25 mouse cellular contexts compared by ENCODE assay signal in genomic region chr6:99677325-99677724, GRCm38 (mm10). TPM values are rescaled to one million over a fixed set of nuclear protein-coding genes. Genes with fewer than 3 reads are reported as not detected.
DNase-seq lines count a peak whose midpoint lies in the region; ATAC-seq and TF ChIP-seq lines count a peak whose summit lies in the region.
"Had no signal": no experiment of that assay in that cellular context is flagged by ENCODE, and none has a peak within 500 bp of the region (broad histone marks: within the 10 kb centered on the region; RNA-seq: fewer than 3 reads in every experiment).

No protein-coding gene starts in this region.

- H3K27me3 ChIP-seq in heart, embryonic 10.5 days (ENCODE audit: insufficient read depth, poor library complexity, severe bottlenecking): peaks cover 6% of the 10 kb centered on the region; the same call in 1 of the 2 replicates
- no peaks in the 10 kb centered on the region for H3K27me3 ChIP-seq in intestine, embryonic 16.5 days (replicated peaks; ENCODE audit: control insufficient read depth, insufficient read depth, low read length)
- no peaks in the 10 kb centered on the region for H3K27me3 ChIP-seq in stomach, postnatal 0 days (ENCODE audit: control insufficient read depth, insufficient read depth, low read length)
- H3K27me3 ChIP-seq in forebrain, embryonic 11.5 days (ENCODE audit: control insufficient read depth, insufficient read depth, low read length): no peaks in the 10 kb centered on the region
- H3K27me3 ChIP-seq: CH12.LX; embryonic facial prominence, embryonic 12.5 days; forebrain, embryonic 13.5 days; forebrain, embryonic 15.5 days had no signal

- H3K9me3 ChIP-seq in heart, embryonic 10.5 days: no peaks in the 10 kb centered on the region
- no peaks in the 10 kb centered on the region for H3K9me3 ChIP-seq in intestine, embryonic 16.5 days (ENCODE audit: control insufficient read depth, low read length)
- H3K9me3 ChIP-seq in stomach, postnatal 0 days (ENCODE audit: control insufficient read depth, low read length): no peaks in the 10 kb centered on the region
- no peaks in the 10 kb centered on the region for H3K9me3 ChIP-seq in forebrain, embryonic 11.5 days (ENCODE audit: control insufficient read depth, low read length)
- H3K9me3 ChIP-seq: embryonic facial prominence, embryonic 10.5 days; embryonic facial prominence, embryonic 12.5 days; forebrain, embryonic 13.5 days; forebrain, embryonic 15.5 days had no signal

- H3K36me3 ChIP-seq in heart, embryonic 10.5 days: no peaks in the 10 kb centered on the region
- no peaks in the 10 kb centered on the region for H3K36me3 ChIP-seq in intestine, embryonic 16.5 days (ENCODE audit: control insufficient read depth, insufficient read depth, low read length)
- no peaks in the 10 kb centered on the region for H3K36me3 ChIP-seq in stomach, postnatal 0 days (ENCODE audit: control insufficient read depth, insufficient read depth, low read length)
- H3K36me3 ChIP-seq in forebrain, embryonic 11.5 days (ENCODE audit: control insufficient read depth, insufficient read depth, low read length): no peaks in the 10 kb centered on the region
- H3K36me3 ChIP-seq: embryonic facial prominence, embryonic 10.5 days; embryonic facial prominence, embryonic 12.5 days; forebrain, embryonic 15.5 days; G1E had no signal

- peak; percentile 52 for DNase-seq in heart, adult 11 months
- DNase-seq in heart, embryonic 10.5 days (ENCODE audit: low spot score): no peak
- peak; percentile 83 for DNase-seq in large intestine, adult 2 months (ENCODE audit: low read depth, low spot score)
- no peak for DNase-seq in stomach, postnatal 0 days (ENCODE audit: low spot score)
- no peak for DNase-seq in forebrain, embryonic 11.5 days (ENCODE audit: low spot score)
- DNase-seq in layer of hippocampus, postnatal 10 days (ENCODE audit: low spot score in 2 of 2): no peak
- DNase-seq in thymus, adult 18-20 months: no peak
- DNase-seq: adrenal gland, adult 8-10 months; adrenal gland, postnatal 14 days; adrenal gland, postnatal 36 days; B cell, adult 2 months; cerebellum, adult 11-12 months; cerebellum, adult 2 months; cerebellum, adult 9-10 months had no signal

- no peak for TF ChIP-seq EP300 in stomach, postnatal 0 days (optimal IDR thresholded peaks at IDR 0.05)

- no peak overlapping the region for H3K4me2 ChIP-seq in intestine, embryonic 16.5 days (ENCODE audit: low read depth, low read length)
- H3K4me2 ChIP-seq in stomach, postnatal 0 days (replicated peaks; ENCODE audit: low read depth): no peak overlapping the region
- no peak overlapping the region for H3K4me2 ChIP-seq in forebrain, embryonic 11.5 days (ENCODE audit: low read depth, low read length, severe bottlenecking)
- H3K4me2 ChIP-seq: embryonic facial prominence, embryonic 12.5 days; forebrain, embryonic 13.5 days had no signal

- no peak for TF ChIP-seq CTCF in stomach, postnatal 0 days (IDR thresholded peaks at IDR 0.05; ENCODE audit: low read depth)

- ATAC-seq in intestine, embryonic 16.5 days: peak; percentile 95
- peak; percentile 86 for ATAC-seq in stomach, postnatal 0 days (ENCODE audit: low FRiP score, low TSS enrichment)
- no peak for ATAC-seq in forebrain, embryonic 11.5 days (replicated peaks; ENCODE audit: low FRiP score)
- ATAC-seq: activated CD4-positive, CD25-positive, alpha-beta regulatory T cell, adult 4 months; CD4-positive, CD25-positive, alpha-beta regulatory T cell, adult 4 months; Patski had no signal

- H3K4me1 ChIP-seq in heart, embryonic 10.5 days: no peaks in the 10 kb centered on the region
- no peaks in the 10 kb centered on the region for H3K4me1 ChIP-seq in intestine, embryonic 16.5 days (ENCODE audit: control insufficient read depth, insufficient read depth, low read length)
- no peaks in the 10 kb centered on the region for H3K4me1 ChIP-seq in stomach, postnatal 0 days (replicated peaks; ENCODE audit: control insufficient read depth, insufficient read depth)
- H3K4me1 ChIP-seq in forebrain, embryonic 11.5 days (replicated peaks; ENCODE audit: control insufficient read depth, insufficient read depth, low read length): peaks cover 2% of the 10 kb centered on the region; the same call in 1 of the 2 replicates
- H3K4me1 ChIP-seq: embryonic facial prominence, embryonic 10.5 days; embryonic facial prominence, embryonic 12.5 days had no signal

- WGBS in heart, embryonic 10.5 days: 86% methylated on average over 8 of the region's 8 CpGs
- WGBS in intestine, embryonic 16.5 days: 53% methylated on average over 8 of the region's 8 CpGs
- 28% methylated on average over 8 of the region's 8 CpGs for WGBS in large intestine, adult 2 months
- WGBS in stomach, postnatal 0 days: 52% methylated on average over 8 of the region's 8 CpGs
- WGBS in forebrain, embryonic 11.5 days: 92% methylated on average over 8 of the region's 8 CpGs

- no peak overlapping the region for H3K27ac ChIP-seq in heart, embryonic 10.5 days
- H3K27ac ChIP-seq in intestine, embryonic 16.5 days (ENCODE audit: low read length): no peak overlapping the region
- H3K27ac ChIP-seq in stomach, postnatal 0 days (replicated peaks): peak overlapping the region; percentile 30; the same call in 1 of the 2 replicates
- H3K27ac ChIP-seq in forebrain, embryonic 11.5 days (ENCODE audit: low read depth, low read length): no peak overlapping the region
- H3K27ac ChIP-seq: embryonic facial prominence, embryonic 10.5 days; embryonic facial prominence, embryonic 12.5 days had no signal

- H3K4me3 ChIP-seq in heart, embryonic 10.5 days: no peak overlapping the region
- no peak overlapping the region for H3K4me3 ChIP-seq in intestine, embryonic 16.5 days (ENCODE audit: low read length)
- H3K4me3 ChIP-seq in stomach, postnatal 0 days (ENCODE audit: low read depth, low read length): no peak overlapping the region
- H3K4me3 ChIP-seq in forebrain, embryonic 11.5 days (ENCODE audit: low read depth, low read length): no peak overlapping the region
- H3K4me3 ChIP-seq: embryonic facial prominence, embryonic 10.5 days; embryonic facial prominence, embryonic 12.5 days; forebrain, embryonic 13.5 days; forebrain, embryonic 15.5 days had no signal

- no peak overlapping the region for H3K9ac ChIP-seq in intestine, embryonic 16.5 days (ENCODE audit: low read depth, low read length)
- no peak overlapping the region for H3K9ac ChIP-seq in stomach, postnatal 0 days (ENCODE audit: low read length)
- H3K9ac ChIP-seq in forebrain, embryonic 11.5 days (ENCODE audit: low read length): no peak overlapping the region
- H3K9ac ChIP-seq: embryonic facial prominence, embryonic 12.5 days; forebrain, embryonic 13.5 days; forebrain, embryonic 15.5 days had no signal

RNA-seq across cellular contexts. Expression of gene Gm20696, which starts 10.7 kb away (rescaled TPM):
- 2.2 and 3.4 TPM in 2 replicates for polyA plus RNA-seq in heart, embryonic 10.5 days (2016; fragmentation: Nextera tagmentation; extraction: Ambion mirVana)
- 1.7 and 2.4 TPM in 2 replicates for polyA plus RNA-seq in intestine, embryonic 16.5 days (2015; fragmentation: Nextera tagmentation; extraction: Ambion mirVana)
- polyA plus RNA-seq in large intestine, adult 2 months (2012; rRNA removed): 0.24 and 0.69 TPM in 2 replicates
- polyA plus RNA-seq in stomach, postnatal 0 days (2015; fragmentation: Nextera tagmentation; extraction: Ambion mirVana): 1.4 and 1.8 TPM in 2 replicates
- 5.3 and 5.7 TPM in 2 replicates for polyA plus RNA-seq in forebrain, embryonic 11.5 days (2014; fragmentation: Nextera tagmentation; extraction: Ambion mirVana)
- 1 to 10 TPM; 7.1 to 8.8 TPM for total RNA-seq in layer of hippocampus, postnatal 10 days (2021)
- polyA plus RNA-seq: G1E had no signal

RNA-seq across cellular contexts. Expression of gene Eif4e3, which starts 10.8 kb away (rescaled TPM):
- 4.1 and 7.1 TPM in 2 replicates for polyA plus RNA-seq in heart, embryonic 10.5 days (2016; fragmentation: Nextera tagmentation; extraction: Ambion mirVana)
- polyA plus RNA-seq in intestine, embryonic 16.5 days (2015; fragmentation: Nextera tagmentation; extraction: Ambion mirVana): 9.0 and 10.1 TPM in 2 replicates
- 6.4 and 6.8 TPM in 2 replicates for polyA plus RNA-seq in large intestine, adult 2 months (2012; rRNA removed)
- polyA plus RNA-seq in stomach, postnatal 0 days (2015; fragmentation: Nextera tagmentation; extraction: Ambion mirVana): 7.8 and 8.3 TPM in 2 replicates
- polyA plus RNA-seq in forebrain, embryonic 11.5 days (2014; fragmentation: Nextera tagmentation; extraction: Ambion mirVana): 14.2 and 15.5 TPM in 2 replicates
- 10 to 100 TPM; 18.4 to 20.3 TPM for total RNA-seq in layer of hippocampus, postnatal 10 days (2021)
- total RNA-seq: G1E had no signal
- polyA plus RNA-seq: G1E had no signal

RNA-seq across cellular contexts. Expression of gene Gpr27, which starts 15.2 kb away (rescaled TPM):
- 0.68 and 0.92 TPM in 2 replicates for polyA plus RNA-seq in heart, embryonic 10.5 days (2016; fragmentation: Nextera tagmentation; extraction: Ambion mirVana)
- polyA plus RNA-seq in intestine, embryonic 16.5 days (2015; fragmentation: Nextera tagmentation; extraction: Ambion mirVana): 1.2 TPM in 2 replicates
- 1.0 and 1.2 TPM in 2 replicates for polyA plus RNA-seq in large intestine, adult 2 months (2012; rRNA removed)
- polyA plus RNA-seq in stomach, postnatal 0 days (2015; fragmentation: Nextera tagmentation; extraction: Ambion mirVana): 2.5 and 2.9 TPM in 2 replicates
- 4.4 and 6.8 TPM in 2 replicates for polyA plus RNA-seq in forebrain, embryonic 11.5 days (2014; fragmentation: Nextera tagmentation; extraction: Ambion mirVana)
- 10 to 100 TPM; 60.3 to 61.9 TPM for total RNA-seq in layer of hippocampus, postnatal 10 days (2021)
- total RNA-seq: CH12.LX had no signal
- polyA plus RNA-seq: activated CD4-positive, CD25-positive, alpha-beta regulatory T cell, adult 4 months; CD4-positive, CD25-positive, alpha-beta regulatory T cell, adult 4 months; G1E had no signal

RNA-seq across cellular contexts. Expression of gene Prok2, which starts 48.9 kb away (rescaled TPM):
- polyA plus RNA-seq in heart, embryonic 10.5 days (2016; fragmentation: Nextera tagmentation; extraction: Ambion mirVana): 0.11 TPM in 1 of 2 replicates, not detected in the other
- polyA plus RNA-seq in intestine, embryonic 16.5 days (2015; fragmentation: Nextera tagmentation; extraction: Ambion mirVana): not detected in 2 replicates
- not detected in 2 replicates for polyA plus RNA-seq in large intestine, adult 2 months (2012; rRNA removed)
- 0.15 TPM in 1 of 2 replicates, not detected in the other for polyA plus RNA-seq in stomach, postnatal 0 days (2015; fragmentation: Nextera tagmentation; extraction: Ambion mirVana)
- polyA plus RNA-seq in forebrain, embryonic 11.5 days (2014; fragmentation: Nextera tagmentation; extraction: Ambion mirVana): 1.2 and 2.0 TPM in 2 replicates
- total RNA-seq in layer of hippocampus, postnatal 10 days (2021): 1 to 10 TPM; 1.6 to 1.8 TPM
- total RNA-seq: adrenal gland, adult 18-20 months; adrenal gland, adult 8-10 months; adrenal gland, postnatal 14 days; adrenal gland, postnatal 36 days; CH12.LX had no signal
- polyA plus RNA-seq: activated CD4-positive, CD25-positive, alpha-beta regulatory T cell, adult 4 months; CD4-positive, CD25-positive, alpha-beta regulatory T cell, adult 4 months; cerebellum, adult 2 months; G1E; Patski had no signal

Comparison
In these comparisons a context has a peak if more than half of its experiments do, and no peak if none do; other contexts are left out.
1. DNase-seq: peak in heart, adult 11 months (single experiment) and large intestine, adult 2 months (single experiment); none in heart, embryonic 10.5 days (single experiment), stomach, postnatal 0 days (single experiment), forebrain, embryonic 11.5 days (single experiment), layer of hippocampus, postnatal 10 days (0 of 2) and thymus, adult 18-20 months (0 of 2).